Mouse (Mus musculus) embryo, embryonic 10 days (tissue): ENCODE results near the gene Obscn.
A peak's percentile ranks its signal among the peaks of the same experiment; 100 is the strongest.

Experiments used
- DNase-seq: peaks from one replicate; pipeline ENCODE4 v3.0.0-alpha.2; 2015; ENCODE audit warnings: low spot score

The Obscn gene

DNA sequence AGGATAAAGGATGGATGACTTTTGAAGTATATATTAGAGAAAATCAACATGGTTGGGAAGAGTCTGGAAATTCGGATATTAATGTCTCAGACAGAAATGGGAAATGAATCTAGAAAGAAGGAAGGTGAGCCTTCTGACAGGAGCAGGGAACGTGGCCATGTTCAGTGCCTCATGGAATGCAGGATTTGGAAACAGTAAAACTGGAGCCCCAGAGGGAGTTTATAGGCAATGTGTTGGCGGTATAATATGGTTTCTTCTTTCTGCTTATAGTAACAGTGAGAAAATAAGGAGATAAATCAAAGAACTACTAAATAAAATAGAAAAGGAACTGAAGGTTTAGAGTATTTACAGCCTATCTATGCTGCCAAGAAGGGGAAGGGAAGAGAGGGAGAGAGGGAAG is 78.2 kb downstream of the Obscn start:
- no peak for DNase-seq

- DNase-seq = no peak
These were observed 85.2 kb downstream of the Obscn start for GRCm38 (mm10) chr11:59051031-59051430.

DNA sequence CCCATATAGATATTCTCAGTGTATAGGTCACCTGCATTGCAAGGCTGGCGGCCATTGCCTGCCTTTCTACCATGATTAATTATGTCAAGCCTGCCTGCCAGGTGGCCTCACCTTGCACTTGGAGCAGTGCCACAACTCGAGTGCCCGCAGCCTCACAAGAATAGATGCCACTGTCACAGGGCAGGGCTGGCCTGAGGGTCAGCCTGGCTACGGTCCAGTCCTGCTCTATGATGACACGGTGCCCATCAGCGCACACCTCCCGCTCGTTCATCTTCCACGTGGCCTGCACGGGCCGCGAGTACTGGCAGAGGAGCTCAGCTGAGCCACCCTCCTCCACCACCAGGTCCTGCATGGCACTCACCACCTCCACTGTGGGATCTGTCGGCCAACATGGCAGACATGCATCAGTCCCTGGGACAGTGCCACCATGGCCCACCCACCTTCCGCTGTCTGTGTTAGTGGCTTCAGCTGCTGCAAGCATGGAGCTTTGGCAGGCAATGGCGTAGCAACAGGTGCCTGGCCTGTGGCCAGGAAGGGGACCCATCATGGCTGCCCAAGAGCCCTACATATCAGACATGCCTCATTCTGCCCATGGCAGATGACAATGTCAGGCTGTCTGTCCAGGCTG is 91.4 kb downstream of the Obscn start:
- no peak for DNase-seq

GRCm38 (mm10) chr11:59029003-59029402 is 107.2 kb downstream of the Obscn start:
- no peak for DNase-seq

DNA sequence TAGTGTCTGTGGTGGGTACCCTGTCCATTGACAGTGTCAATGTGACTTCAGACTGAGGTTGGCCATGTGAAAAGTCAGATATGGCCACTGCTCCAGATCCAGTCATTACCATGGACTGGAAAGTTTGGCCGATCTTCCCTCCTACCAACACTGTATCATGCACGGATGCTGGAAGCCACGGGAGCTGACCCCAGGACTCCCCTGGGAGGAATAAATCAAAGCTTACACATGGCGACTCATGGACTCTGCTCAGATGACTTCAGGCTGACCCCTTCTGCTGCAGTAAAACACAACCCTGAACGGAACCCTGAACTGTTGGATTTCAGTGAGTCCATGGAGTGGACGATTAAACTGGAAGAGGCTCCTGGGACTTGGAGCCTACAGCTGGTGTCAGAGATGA is 109.8 kb downstream of the Obscn start:
- DNase-seq = peak; percentile 6

DNA sequence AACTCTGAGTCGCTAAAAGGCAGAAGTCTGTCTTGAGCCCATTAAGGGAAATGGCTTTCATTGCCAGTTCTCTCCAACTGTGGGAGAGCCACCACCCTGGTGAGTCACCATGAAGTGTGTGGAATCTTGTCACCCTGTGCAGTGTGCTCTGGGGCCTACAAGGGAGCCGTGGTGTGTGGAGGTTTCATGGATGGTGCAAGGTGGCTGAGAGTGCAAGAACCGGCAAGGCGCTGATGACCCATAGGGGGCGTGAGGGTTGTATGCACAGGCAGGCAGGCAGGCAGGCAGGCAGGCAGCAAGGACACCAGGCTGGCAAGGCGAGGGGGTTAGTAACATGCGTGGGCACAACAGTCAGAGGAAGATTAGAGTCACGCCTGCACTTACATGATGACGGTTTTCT is 121.2 kb downstream of the Obscn start:
- DNase-seq = peak; percentile 51

- DNase-seq = no peak
These were observed 133.7 kb downstream of the Obscn start for GRCm38 (mm10) chr11:59002327-59003079.

- no peak for DNase-seq
These were observed 135.6 kb downstream of the Obscn start for GRCm38 (mm10) chr11:59000635-59001034.

DNA sequence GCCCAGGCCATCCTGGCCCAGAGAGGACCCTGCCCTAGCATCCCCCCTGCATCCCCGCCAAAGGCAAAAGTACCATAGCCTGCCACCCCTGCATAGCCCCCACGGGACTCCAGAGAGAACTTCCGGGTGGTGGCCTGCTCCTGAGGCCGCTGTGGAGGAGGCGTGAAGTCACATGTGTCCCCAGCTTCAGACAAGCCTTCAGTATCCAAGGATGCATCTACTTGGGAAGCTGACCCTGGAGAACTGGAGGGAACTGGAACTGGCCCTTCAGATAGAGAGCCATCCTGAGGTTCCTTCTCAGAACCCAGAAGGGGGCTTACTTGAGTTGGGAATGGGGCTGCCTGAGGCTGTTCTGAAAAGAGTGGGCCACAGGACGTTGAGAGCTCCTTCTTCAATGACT is 136.4 kb downstream of the Obscn start:
- DNase-seq = no peak

GRCm38 (mm10) chr11:58999158-58999557 is 137.0 kb downstream of the Obscn start:
- no peak for DNase-seq

- DNase-seq = no peak
These were observed 138.7 kb downstream of the Obscn start for GRCm38 (mm10) chr11:58997541-58997940.

- DNase-seq = no peak
These were observed 140.3 kb downstream of the Obscn start for GRCm38 (mm10) chr11:58995807-58996370.

DNA sequence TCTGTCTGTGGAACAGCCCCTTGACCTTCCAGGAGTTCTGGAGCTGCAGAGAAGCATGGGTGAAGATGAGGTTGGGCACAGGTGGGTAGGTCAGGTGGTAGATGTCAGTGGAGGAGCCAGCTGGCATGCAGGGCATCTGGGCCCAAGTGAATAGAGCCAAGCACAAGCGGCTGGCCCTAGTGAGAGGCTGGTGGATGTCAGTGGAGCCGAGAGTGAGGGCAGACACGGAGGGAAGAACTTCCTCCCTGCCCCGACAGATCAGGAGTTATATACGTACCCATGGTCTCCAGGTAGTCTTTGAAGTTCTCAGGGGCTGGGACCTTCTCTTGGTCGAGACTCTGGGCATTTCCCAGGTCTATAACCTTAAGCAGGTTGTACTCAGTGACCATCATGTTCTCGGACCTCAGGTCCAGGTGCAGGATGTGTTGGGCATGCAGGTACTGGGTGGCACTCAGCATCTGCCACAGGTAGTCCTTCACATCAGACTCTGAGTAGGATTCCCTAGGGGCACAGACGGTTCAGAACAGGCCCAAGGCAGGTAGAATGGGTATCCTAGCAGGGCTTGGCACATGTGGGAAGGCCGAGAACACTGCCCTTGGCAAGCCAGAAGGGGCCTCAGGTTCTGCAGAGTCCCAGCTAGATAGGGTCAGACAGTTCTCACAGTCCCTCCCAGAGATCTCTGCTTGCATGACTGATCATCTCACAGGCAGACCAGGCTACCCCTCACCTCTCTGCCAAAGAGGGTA is 141.0 kb downstream of the Obscn start:
- no peak for DNase-seq

GRCm38 (mm10) chr11:58994337-58994826 is 141.8 kb downstream of the Obscn start:
- DNase-seq = peak; percentile 75

- DNase-seq = no peak
These were observed 143.0 kb downstream of the Obscn start for GRCm38 (mm10) chr11:58993091-58993670.

- no peak for DNase-seq
These were observed 144.3 kb downstream of the Obscn start for GRCm38 (mm10) chr11:58991911-58992310.

GRCm38 (mm10) chr11:58990794-58991193 is 145.4 kb downstream of the Obscn start:
- DNase-seq = no peak

DNA sequence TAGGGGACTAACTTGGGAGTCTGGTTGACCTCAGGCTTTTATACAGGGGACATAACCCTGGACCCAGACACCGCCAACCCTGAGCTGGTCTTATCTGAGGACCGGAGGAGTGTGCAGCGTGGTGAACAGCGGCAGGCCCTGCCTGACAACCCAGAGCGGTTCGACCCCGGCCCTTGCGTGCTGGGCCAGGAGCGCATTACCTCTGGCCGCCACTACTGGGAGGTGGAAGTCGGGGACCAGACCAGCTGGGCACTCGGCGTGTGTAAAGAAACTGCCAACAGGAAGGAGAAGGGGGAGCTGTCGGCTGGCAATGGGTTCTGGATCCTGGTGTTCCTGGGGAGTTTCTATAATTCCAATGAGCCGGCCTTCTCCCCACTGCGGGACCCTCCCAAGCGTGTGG is 146.1 kb downstream of the Obscn start:
- DNase-seq = no peak

DNA sequence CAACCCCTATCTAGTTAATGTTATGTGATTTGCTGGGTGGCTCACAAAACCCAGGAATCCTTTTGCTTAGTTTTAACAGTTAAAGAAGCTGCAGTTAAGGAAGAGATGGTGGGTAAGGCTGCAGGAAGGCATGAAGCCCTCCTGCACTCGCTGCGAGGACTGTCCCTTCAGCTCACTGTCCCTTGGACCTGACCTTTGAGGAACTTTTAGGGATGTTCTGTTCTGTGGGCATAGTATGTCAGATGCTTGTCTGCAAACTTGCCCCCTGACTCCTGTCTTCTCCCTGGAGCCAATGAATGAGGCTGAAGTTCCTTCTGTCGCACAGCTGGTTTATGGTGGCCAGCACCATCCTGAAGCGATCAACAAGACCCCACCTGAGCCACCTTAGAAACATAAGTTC is 147.0 kb downstream of the Obscn start:
- no peak for DNase-seq

DNA sequence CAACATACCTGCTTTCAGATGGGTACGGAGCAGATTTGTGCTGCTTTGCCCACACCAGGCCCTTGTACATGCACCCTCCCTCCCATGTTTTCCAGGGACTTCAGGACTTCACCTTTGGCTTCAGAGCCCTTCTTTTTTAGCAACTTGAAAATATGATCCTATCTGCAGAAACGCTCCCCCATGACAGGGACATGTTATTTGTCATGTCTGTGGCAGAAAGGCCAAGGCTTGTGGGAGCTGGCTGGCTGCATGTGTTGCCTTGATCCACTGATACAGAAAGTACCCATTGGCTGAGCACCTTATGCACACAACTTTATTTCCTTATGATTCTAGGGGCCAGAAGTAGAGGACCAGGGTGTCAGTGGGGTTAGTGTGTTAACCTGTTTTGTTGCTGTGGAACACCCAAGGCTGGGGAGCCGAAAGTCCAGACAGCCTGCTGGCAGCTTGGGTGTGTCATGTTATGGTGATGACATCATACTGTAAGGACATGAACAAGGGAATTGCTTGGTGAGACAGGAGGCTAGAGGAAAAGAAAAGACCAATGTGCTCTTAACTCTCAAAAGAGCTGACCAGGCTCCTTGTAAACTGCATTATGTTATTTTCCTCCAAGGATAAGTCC is 150.8 kb downstream of the Obscn start:
- no peak for DNase-seq

DNA sequence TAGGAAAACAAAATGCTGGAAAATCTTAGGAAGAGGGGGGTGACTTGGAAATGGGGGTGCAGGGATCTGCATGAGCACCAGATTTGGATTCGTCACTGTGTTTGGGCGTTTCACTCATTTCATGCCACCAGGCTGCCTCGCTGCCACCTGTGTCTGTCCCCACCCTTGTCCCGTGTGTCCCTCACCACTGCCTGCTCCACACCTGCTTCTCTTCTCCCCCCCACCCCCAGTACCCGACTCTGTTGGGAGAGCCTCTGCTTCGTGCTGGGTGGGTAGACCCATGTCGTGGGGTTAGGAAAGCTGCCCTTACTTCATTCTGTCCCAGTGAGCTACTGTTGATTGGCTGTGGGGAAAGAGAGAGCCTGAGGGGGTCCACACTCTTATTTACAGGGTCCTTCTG is 151.5 kb downstream of the Obscn start:
- no peak for DNase-seq
